Mouse (Mus musculus) bone marrow, adult 2 months (tissue): ENCODE measurements around the gene Nts. TPM values are rescaled to one million over a fixed set of nuclear protein-coding genes. Genes with fewer than 3 reads are reported as not detected.
"Not testable (repeated sequence)": the region's sequence is repeated elsewhere in the genome, so short reads cannot be mapped to it uniquely, and the experiment has no call there.

Source experiments
- H3K27ac ChIP-seq: fragments of 200-500 bp; 2 replicates; pipeline ENCODE4 v1.5.1; 2012; ENCODE audit warnings: low read depth, mild to moderate bottlenecking, control low read depth, inconsistent platforms, low read length; ENCODE audit not compliant: control insufficient read depth, poor library complexity, insufficient read depth
- H3K4me1 ChIP-seq: fragments of 200-500 bp; 2 replicates; pipeline ENCODE4 v1.6.1; 2011; ENCODE audit warnings: low read length; ENCODE audit not compliant: control insufficient read depth, insufficient read depth
- H3K4me3 ChIP-seq: fragments of 200-500 bp; replicated peaks from 2 replicates; pipeline ENCODE3; 2011; ENCODE audit warnings: mild to moderate bottlenecking, low read depth, low read length, control low read depth; ENCODE audit not compliant: control insufficient read depth
- CTCF ChIP-seq: fragments of 200-500 bp; IDR thresholded peaks from 2 replicates; pipeline ENCODE4 v1.5.1; 2011; ENCODE audit warnings: low read length, control low read depth; ENCODE audit not compliant: control insufficient read depth, insufficient read depth
- POLR2A ChIP-seq: fragments of 200-500 bp; IDR thresholded peaks from 2 replicates; pipeline ENCODE4 v1.6.1; 2011; ENCODE audit warnings: low read depth, mild to moderate bottlenecking, control low read depth, low read length, borderline replicate concordance; ENCODE audit not compliant: control insufficient read depth
- WGBS: fragments of 180-500 bp; shearing (Covaris S2); methylation state at CpG from one replicate; pipeline ENCODE4 v1.1.7; 2018; 5-methylcytosine and 5-hydroxymethylcytosine counted together
- polyA plus RNA-seq: library from polyadenylated mRNA; stranded (reverse); fragments of >200 nt; gene quantifications from 2 replicates; pipeline ENCODE4 v1.2.4, GENCODE M21; 2011; ENCODE audit warnings: low replicate concordance; ENCODE audit not compliant: missing spikeins, insufficient read depth, insufficient read length

The Nts gene
- polyA plus RNA-seq, 1 experiment = not detected

GRCm38 (mm10) chr10:102451756-102452155 lies 38.5 kb downstream of the Nts start:
- Histone ChIP-seq H3K27ac (no peak overlapping the region), H3K4me1 (no peaks in the 10 kb centered on the region), H3K4me3 (no peak overlapping the region)
- 10% methylated on average over 7 of the region's 7 CpGs for WGBS
- TF ChIP-seq CTCF (peak; percentile 55), POLR2A (no peak)

GRCm38 (mm10) chr10:102449449-102449848 lies 40.8 kb downstream of the Nts start:
- no peak overlapping the region for H3K27ac ChIP-seq
- TF ChIP-seq CTCF (no peak), POLR2A (no peak)
- no peak overlapping the region for H3K4me3 ChIP-seq
- 7% methylated on average over 7 of the region's 7 CpGs for whole genome bisulfite sequencing
- no peaks in the 10 kb centered on the region for H3K4me1 ChIP-seq

GRCm38 (mm10) chr10:102444912-102445556 lies 45.3 kb downstream of the Nts start:
- H3K4me1 ChIP-seq = no peaks in the 10 kb centered on the region
- no peak overlapping the region for H3K27ac ChIP-seq
- no peak overlapping the region for H3K4me3 ChIP-seq
- TF ChIP-seq CTCF (no peak), POLR2A (no peak)
- WGBS = 30% methylated on average over 2 of the region's 2 CpGs

GRCm38 (mm10) chr10:102435467-102435866 lies 54.8 kb downstream of the Nts start:
- H3K4me3 ChIP-seq, H3K4me1 ChIP-seq, H3K27ac ChIP-seq: not testable (repeated sequence)
- 36% methylated on average over 6 of the region's 6 CpGs for WGBS

DNA sequence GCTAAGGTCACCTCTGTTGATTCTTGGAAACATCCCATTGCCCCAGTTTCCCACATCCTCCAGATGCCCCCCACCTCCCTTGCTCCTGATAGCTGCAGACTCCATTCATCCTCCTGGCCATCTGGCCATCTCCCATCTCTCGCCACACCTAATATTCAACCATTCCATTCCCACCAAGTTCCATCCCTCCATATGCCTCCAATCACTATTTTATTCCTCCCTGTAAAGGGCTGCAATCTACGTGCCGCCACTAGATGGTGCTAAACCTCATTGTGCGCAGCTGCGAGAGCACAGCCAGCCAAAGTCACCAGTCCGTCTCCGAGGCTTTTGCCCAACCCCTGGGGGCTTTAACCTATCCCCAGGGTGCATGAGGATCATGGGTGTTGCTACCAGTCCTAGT lies 55.2 kb downstream of the Nts start:
- not testable (repeated sequence) for H3K4me1 ChIP-seq, H3K4me3 ChIP-seq, H3K27ac ChIP-seq
- WGBS = 7% methylated on average over 7 of the region's 7 CpGs

Other genes starting within 250 kb of the Nts start
- gene Rassf9, start 21.7 kb upstream of the Nts start, polyA plus RNA-seq = 0.43 TPM in 1 of 2 replicates, not detected in the other